Mouse (Mus musculus): ENCODE results near the gene Fgd2.
"Not testable (repeated sequence)": the region's sequence is repeated elsewhere in the genome, so short reads cannot be mapped to it uniquely, and the experiment has no call there.

DNA sequence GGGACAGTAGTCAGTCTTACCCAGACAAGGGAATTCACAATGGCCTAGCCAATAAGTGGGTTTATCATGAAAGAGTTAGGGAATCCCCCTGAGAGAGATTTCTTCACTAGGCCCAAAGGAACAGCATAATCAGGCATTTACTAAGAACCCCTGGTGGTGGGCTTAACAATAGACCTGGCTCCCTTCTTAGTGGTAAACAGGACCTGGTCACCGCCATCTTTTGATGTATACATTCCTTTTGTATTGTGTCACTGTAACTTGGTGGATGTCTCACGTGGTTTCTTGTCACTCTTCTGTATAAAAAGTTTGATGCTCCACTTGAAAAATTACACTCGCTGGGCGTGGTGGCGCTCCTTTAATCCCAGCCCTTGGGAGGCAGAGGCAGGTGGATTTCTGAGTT is 9.7 kb upstream of the Fgd2 start:
- TF ChIP-seq POLR2A (IDR thresholded peaks at IDR 0.05; ENCODE audit: control insufficient read depth, extremely low read depth, insufficient read depth, low read length, poor library complexity); CTCF (IDR thresholded peaks at IDR 0.05; ENCODE audit: borderline replicate concordance, control insufficient read depth, extremely low read depth, insufficient read depth, low read length, poor library complexity): not testable (repeated sequence)

Data from thymus, adult 2 months (tissue).